Mouse (Mus musculus) CD4-positive, CD25-positive, alpha-beta regulatory T cell, adult 4 months (primary cell): ENCODE results near the gene Kat6b. TPM values are rescaled to one million over a fixed set of nuclear protein-coding genes. Genes with fewer than 3 reads are reported as not detected.

ENCODE experiments used
- ATAC-seq: one replicate; pipeline ENCODE4 v1.8.0; 2017
- polyA plus RNA-seq, 2 experiments: library from polyadenylated mRNA; unstranded; fragments of 100-300 nt; shearing (Covaris generic); gene quantifications; one replicate each; pipeline ENCODE4 v1.2.1; 2017

Kat6b gene
- polyA plus RNA-seq, 2 experiments from 2014 or later = 17.1 to 18.3 TPM

DNA sequence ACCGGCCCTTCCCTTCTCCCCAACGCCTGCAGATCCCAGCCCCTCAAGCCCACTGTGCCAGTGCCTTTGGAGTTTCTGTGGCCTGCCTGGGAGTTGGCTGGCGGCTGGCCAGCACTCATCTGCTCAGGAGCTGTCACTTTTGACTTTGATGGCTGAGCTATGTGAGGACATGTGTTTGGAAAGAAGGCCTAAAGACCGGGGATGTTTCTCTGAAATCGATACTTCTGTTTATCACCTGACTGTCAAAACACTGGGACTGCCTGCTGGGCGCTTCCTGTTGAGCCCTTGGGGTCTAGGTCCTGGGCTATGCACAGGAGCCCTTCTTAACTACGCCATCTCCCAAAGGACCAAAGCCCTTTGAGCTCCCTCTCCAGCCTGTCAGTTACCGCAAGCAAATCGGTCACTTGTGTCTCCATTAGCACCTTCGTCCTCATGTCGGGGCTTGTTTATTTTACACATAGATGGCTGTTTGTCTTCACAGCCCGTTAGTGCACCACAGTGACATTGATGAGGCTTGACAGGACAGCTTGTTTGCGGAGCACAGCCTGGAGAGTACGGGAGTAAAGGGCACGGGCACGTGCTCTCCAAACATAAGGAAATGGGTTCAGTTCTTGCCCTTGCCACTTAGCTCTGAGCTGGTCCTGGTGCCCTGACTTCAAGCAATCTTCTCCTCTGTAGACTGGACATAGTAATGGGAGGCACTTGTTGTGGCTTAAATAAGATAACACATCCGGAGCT, 238.6 kb downstream of the Kat6b start:
- no peak for ATAC-seq

- no peak for ATAC-seq
Measured at GRCm38 (mm10) chr14:21720430-21721205, 239.4 kb downstream of the Kat6b start.

Other genes with a start within 250 kb of the Kat6b start
- gene Dupd1, start 233.1 kb downstream of the Kat6b start, polyA plus RNA-seq = not detected